Mouse (Mus musculus) cerebellum, adult 11 months (tissue): ENCODE results near the gene Fthl17c.
A peak's percentile ranks its signal among the peaks of the same experiment; 100 is the strongest.
"Not testable (repeated sequence)": the region's sequence is repeated elsewhere in the genome, so short reads cannot be mapped to it uniquely, and the experiment has no call there.

ENCODE experiments used
- DNase-seq: peaks from one replicate; pipeline ENCODE4 v3.0.0; 2022

The Fthl17c gene

DNA sequence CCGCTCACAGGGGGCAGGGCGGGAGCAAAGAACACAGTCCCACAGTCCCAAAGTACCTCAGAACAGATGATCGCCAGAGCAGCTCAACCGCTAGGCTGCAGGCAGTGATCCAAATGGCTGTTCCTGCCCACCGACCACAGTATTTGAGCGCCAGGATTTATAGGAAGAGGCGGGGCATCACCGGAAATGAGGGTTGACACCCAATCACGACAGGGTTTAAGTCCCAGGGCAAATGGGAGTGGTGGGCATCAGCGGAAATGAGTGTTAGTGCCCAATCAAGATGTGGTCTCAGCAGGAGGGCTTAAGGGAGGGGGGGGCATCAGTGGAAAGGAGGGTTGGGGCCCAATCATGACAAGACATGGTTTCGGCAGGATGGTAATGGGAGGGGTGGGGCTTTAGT lies at the start of gene Fthl17c:
TSS of gene Fthl17c (minus strand) at position 101 of the 400 bp plus-strand sequence.
- DNase-seq, result not testable (repeated sequence)

DNA sequence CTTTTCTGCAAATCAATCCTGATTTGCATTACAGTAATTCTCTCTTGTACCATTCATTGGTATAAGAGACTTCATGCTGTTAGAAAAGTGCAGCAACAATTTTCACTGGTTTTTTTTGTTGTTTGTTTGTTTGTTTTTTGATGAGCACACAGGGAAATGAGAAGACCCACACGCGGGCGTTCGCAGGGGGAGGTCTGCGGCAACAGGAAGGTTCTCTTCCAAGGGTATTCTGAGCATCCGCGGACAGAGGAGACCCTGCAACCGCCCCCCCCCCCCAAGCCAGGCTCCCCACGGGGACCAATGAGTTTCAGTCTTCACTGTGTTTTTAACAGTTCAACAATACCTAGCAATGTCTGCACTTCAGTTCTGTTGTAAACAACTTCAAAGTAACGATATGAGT lies 43.1 kb upstream of the Fthl17c start:
- no peak for DNase-seq

DNA sequence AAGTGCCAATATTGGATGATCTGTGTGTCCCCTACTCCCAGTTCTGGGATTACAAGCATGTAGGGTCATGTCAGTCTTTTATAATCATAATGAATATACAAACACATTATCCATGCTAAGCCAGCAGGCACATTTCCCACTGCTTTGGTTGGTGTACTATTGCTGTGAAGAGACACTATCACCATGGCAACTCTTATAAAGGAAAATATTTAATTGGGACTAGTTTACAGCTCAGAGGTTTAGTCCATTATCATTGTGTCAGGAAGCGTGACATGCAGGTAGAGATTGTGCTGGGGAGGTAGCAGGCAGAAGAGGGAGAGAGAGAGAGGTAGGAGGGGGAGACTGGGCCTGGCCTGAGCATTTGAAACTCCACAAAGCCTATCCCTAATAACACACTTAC lies 39.7 kb upstream of the Fthl17c start:
- DNase-seq, result no peak

DNA sequence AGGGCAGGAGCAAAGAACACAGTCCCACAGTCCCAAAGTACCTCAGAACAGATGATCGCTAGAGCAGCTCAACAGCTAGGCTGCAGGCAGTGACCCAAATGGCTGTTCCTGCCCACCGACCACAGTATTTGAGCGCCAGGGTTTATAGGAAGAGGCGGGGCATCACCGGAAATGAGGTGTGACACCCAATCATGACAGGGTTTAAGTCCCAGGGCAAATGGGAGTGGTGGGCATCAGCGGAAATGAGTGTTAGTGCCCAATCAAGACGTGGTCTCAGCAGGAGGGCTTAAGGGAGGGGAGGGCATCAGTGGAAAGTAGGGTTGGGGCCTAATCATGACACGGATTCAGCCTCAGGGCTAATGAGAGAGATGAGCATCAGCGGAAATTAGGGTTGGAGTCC lies 10.3 kb upstream of the Fthl17c start, which contains the start of gene Fthl17d:
TSS of gene Fthl17d (minus strand) at position 101 of the 400 bp plus-strand sequence.
- DNase-seq, result not testable (repeated sequence)

DNA sequence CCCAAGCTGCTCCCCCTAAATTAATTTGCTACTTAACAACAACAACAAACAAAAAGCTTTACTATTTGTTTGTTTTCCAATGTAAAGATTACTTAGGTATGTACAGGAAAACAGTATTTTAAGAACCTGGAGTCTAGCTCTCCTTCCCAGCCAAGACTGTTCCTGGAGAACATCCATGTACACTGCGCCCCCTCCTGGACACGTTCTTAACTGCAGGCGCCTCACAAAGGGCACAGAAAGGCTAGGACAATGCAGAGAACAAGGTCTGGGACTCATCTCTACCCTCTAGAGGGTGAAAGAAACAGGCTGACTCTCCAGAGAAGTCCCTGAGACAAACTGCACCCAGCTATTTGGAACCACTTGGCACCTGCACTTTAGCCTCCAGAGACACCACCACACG lies 11.7 kb downstream of the Fthl17c start:
- DNase-seq, result not testable (repeated sequence)

DNA sequence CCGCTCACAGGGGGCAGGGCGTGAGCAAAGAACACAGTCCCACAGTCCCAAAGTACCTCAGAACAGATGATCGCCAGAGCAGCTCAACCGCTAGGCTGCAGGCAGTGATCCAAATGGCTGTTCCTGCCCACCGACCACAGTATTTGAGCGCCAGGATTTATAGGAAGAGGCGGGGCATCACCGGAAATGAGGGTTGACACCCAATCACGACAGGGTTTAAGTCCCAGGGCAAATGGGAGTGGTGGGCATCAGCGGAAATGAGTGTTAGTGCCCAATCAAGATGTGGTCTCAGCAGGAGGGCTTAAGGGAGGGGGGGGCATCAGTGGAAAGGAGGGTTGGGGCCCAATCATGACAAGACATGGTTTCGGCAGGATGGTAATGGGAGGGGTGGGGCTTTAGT lies 13.5 kb downstream of the Fthl17c start, which contains the start of gene Fthl17b:
TSS of gene Fthl17b (minus strand) at position 101 of the 400 bp plus-strand sequence.
- not testable (repeated sequence) for DNase-seq

DNA sequence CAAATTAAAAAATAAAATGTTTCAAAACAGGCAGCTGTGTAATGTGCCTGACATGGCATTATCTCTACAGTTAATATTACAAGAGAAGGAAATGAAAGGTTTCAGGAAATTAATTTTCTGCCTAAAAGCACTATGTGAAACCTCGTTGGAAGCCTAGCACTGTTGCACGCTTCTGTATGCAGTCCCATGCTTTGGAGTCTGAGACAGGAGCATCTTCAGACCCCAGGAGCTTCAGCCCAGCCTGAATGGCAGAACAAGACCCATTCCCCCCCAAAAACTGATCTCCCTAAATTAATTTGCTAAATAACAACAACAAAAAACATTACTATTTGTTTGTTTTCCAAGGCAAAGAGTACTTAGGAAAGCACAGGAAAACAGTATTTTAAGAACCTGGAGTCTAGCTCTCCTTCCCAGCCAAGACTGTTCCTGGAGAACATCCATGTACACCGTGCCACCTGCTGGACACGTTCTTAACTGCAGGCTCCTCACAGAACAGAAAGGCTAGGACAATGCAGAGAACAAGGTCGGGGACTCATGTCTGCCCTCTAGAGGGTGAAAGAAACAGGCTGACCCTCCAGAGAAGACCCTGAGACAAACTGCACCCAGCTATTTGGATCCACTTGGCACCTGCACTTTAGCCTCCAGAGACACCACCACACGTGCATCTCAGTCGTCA lies 28.1 kb downstream of the Fthl17c start:
- DNase-seq, result peak; percentile 66

DNA sequence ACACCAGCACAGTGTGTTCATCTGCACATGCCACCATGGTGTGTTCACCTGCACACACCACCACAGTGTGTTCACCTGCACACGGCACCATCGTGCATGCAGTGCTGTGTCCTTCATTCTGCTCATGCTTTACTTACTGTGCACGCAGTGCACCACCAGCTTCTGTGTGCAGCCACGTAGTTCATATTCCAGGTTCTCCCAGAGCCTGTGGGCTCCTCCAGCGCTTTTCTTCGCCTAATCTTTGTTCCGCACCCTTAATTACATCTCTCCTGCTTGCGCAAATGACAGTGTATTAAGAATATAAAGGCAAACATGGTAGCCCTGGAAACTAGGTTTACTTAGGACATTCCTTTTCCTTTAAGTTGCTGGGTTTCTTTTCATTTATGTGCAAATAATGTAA lies 32.3 kb downstream of the Fthl17c start:
- no peak for DNase-seq

DNA sequence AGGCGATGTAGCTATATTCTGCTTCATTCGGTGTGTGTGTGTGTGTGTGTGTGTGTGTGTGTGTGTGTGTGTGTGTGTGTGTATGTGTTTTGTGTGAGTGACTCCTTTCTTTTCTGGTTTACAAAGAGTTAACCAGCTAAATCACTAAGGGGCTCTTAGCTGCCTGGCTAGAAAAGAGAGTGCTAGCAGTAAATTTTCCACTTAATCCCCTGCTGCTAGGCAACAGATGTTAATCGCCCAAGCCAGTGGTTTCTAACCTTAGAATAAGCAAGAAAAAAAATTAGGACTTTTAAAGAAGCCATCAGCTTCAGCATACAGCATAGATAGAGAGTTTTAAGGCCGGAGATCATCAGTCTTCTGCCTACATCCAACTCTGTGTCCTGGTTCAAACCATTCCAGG lies 49.1 kb downstream of the Fthl17c start:
- no peak for DNase-seq
